In the genomic region with DNA sequence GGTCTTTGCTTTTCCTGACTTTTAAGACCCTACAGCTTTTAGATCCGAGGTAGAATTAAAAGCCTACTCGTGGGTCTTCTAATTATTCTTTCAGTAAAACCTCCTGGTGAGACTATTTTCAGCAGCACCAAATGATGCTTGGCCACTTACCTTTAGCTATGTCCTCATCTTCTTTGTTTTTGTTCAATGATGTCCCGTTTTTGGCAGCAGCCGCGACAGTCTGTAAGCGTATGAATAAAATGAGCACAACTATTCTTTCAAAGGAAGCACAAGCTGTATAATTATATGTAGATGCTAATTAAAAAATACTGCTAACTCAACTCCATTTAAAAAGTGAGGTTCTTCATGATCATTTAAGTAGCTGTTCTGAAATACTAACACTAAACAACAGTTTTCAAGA, we compare ENCODE assay signal across 22 mouse cellular contexts. TPM values are rescaled to one million over a fixed set of nuclear protein-coding genes. Genes with fewer than 3 reads are reported as not detected.
A peak's percentile ranks its signal among the peaks of the same experiment; 100 is the strongest.
DNase-seq lines count a peak whose midpoint lies in the region; ATAC-seq lines count a peak whose summit lies in the region.
"Had no signal": no experiment of that assay in that cellular context is flagged by ENCODE, and none has a peak within 500 bp of the region (broad histone marks: within the 10 kb centered on the region; RNA-seq: fewer than 3 reads in every experiment).

No protein-coding gene starts in this region.

- peaks cover 10% of the 10 kb centered on the region for H3K4me1 ChIP-seq in forebrain, embryonic 16.5 days (replicated peaks; ENCODE audit: control insufficient read depth, insufficient read depth, low read length)
- H3K4me1 ChIP-seq in forebrain, embryonic 12.5 days, result peaks cover 5% of the 10 kb centered on the region
- H3K4me1 ChIP-seq: embryonic facial prominence, embryonic 12.5 days; heart, embryonic 12.5 days had no signal

- DNase-seq in layer of hippocampus, adult 9-11 months, result peak; percentile 55
- DNase-seq in layer of hippocampus, adult 9-10 months (ENCODE audit: low spot score), result no peak
- DNase-seq in right cerebral cortex, postnatal 4 days, result peak; percentile 26
- no peak for DNase-seq in right cerebral cortex, adult 18-20 months
- DNase-seq: adrenal gland, adult 8-10 months; adrenal gland, postnatal 36 days; cerebellum, adult 11-12 months; cerebellum, adult 9-10 months; cerebellum, postnatal 25 days; gastrocnemius, postnatal 10 days; heart, adult 2 months; heart, postnatal 4 days had no signal

- WGBS in forebrain, embryonic 16.5 days, result 28% methylated on average over 6 of the region's 6 CpGs
- WGBS in forebrain, embryonic 12.5 days, result 67% methylated on average over 6 of the region's 6 CpGs

- H3K36me3 ChIP-seq in forebrain, embryonic 16.5 days (ENCODE audit: control insufficient read depth, insufficient read depth), result peaks cover 10% of the 10 kb centered on the region
- H3K36me3 ChIP-seq in forebrain, embryonic 12.5 days (replicated peaks), result peaks cover 22% of the 10 kb centered on the region

- H3K27me3 ChIP-seq in forebrain, embryonic 16.5 days (replicated peaks; ENCODE audit: control insufficient read depth, insufficient read depth, low read length), result no peaks in the 10 kb centered on the region
- H3K27me3 ChIP-seq in forebrain, embryonic 12.5 days, result no peaks in the 10 kb centered on the region
- H3K27me3 ChIP-seq: CH12.LX; embryonic facial prominence, embryonic 12.5 days; heart, embryonic 12.5 days; hindbrain, embryonic 12.5 days had no signal

- H3K9ac ChIP-seq in forebrain, embryonic 16.5 days (replicated peaks; ENCODE audit: low read depth, low read length), result no peak overlapping the region
- no peak overlapping the region for H3K9ac ChIP-seq in forebrain, embryonic 12.5 days
- H3K9ac ChIP-seq: embryonic facial prominence, embryonic 12.5 days; heart, embryonic 12.5 days; hindbrain, embryonic 12.5 days had no signal

- ATAC-seq in forebrain, embryonic 16.5 days, result peak; percentile 37; the same call in 1 of the 2 replicates
- no peak for ATAC-seq in forebrain, embryonic 12.5 days (ENCODE audit: low FRiP score)
- no peak for ATAC-seq in activated CD4-positive, CD25-positive, alpha-beta regulatory T cell, adult 4 months
- ATAC-seq: hindbrain, embryonic 16.5 days; inflammation-experienced regulatory T-cells, adult 6 months; intestine, postnatal 0 days had no signal

- no peak overlapping the region for H3K4me2 ChIP-seq in forebrain, embryonic 16.5 days (ENCODE audit: low read length)
- H3K4me2 ChIP-seq in forebrain, embryonic 12.5 days, result no peak overlapping the region
- H3K4me2 ChIP-seq: embryonic facial prominence, embryonic 12.5 days; heart, embryonic 12.5 days; hindbrain, embryonic 12.5 days had no signal

- H3K27ac ChIP-seq in forebrain, embryonic 16.5 days (ENCODE audit: low read length), result peak overlapping the region; percentile 63
- H3K27ac ChIP-seq in forebrain, embryonic 12.5 days, result no peak overlapping the region
- H3K27ac ChIP-seq: embryonic facial prominence, embryonic 12.5 days; heart, adult 2 months; hindbrain, embryonic 12.5 days had no signal

- H3K9me3 ChIP-seq in forebrain, embryonic 16.5 days (ENCODE audit: control insufficient read depth, low read length), result no peaks in the 10 kb centered on the region
- H3K9me3 ChIP-seq in forebrain, embryonic 12.5 days, result no peaks in the 10 kb centered on the region
- H3K9me3 ChIP-seq: embryonic facial prominence, embryonic 12.5 days; heart, embryonic 12.5 days; hindbrain, embryonic 12.5 days had no signal

- no peak overlapping the region for H3K4me3 ChIP-seq in forebrain, embryonic 16.5 days (replicated peaks; ENCODE audit: low read length)
- no peak overlapping the region for H3K4me3 ChIP-seq in forebrain, embryonic 12.5 days (replicated peaks)
- H3K4me3 ChIP-seq: embryonic facial prominence, embryonic 12.5 days; heart, adult 2 months; heart, embryonic 12.5 days; hindbrain, embryonic 12.5 days had no signal

RNA-seq across cellular contexts. Expression of a gene that starts 26.5 kb away (rescaled TPM):
- 49.8 and 54.6 TPM in 2 replicates for polyA plus RNA-seq in forebrain, embryonic 16.5 days (2015; fragmentation: Nextera tagmentation; extraction: Ambion mirVana)
- polyA plus RNA-seq in forebrain, embryonic 12.5 days (2016; fragmentation: Nextera tagmentation; extraction: Ambion mirVana), result 42.2 and 42.8 TPM in 2 replicates
- 10 to 100 TPM; 41.5 to 43.7 TPM for polyA plus RNA-seq in activated CD4-positive, CD25-positive, alpha-beta regulatory T cell, adult 4 months (2017; shearing (Covaris generic))

RNA-seq across cellular contexts. Expression of a gene that starts 38.9 kb away (rescaled TPM):
- 14.1 and 14.7 TPM in 2 replicates for polyA plus RNA-seq in forebrain, embryonic 16.5 days (2015; fragmentation: Nextera tagmentation; extraction: Ambion mirVana)
- polyA plus RNA-seq in forebrain, embryonic 12.5 days (2016; fragmentation: Nextera tagmentation; extraction: Ambion mirVana), result 4.1 and 6.1 TPM in 2 replicates
- polyA plus RNA-seq in activated CD4-positive, CD25-positive, alpha-beta regulatory T cell, adult 4 months (2017; shearing (Covaris generic)), result under 1 TPM; 0.20 to 0.30 TPM

Comparison
In these comparisons a context has a peak if more than half of its experiments do, and no peak if none do; other contexts are left out.
1. DNase-seq: peak in layer of hippocampus, adult 9-11 months (single experiment) and right cerebral cortex, postnatal 4 days (single experiment); none in layer of hippocampus, adult 9-10 months (single experiment) and right cerebral cortex, adult 18-20 months (single experiment).